Mouse (Mus musculus) lung, postnatal 0 days (tissue): ENCODE measurements around the gene Nfia.

Source experiments
- CTCF ChIP-seq: IDR thresholded peaks from 2 replicates; pipeline ENCODE4 v1.5.1; 2016; ENCODE audit warnings: antibody characterized with exemption, mild to moderate bottlenecking
- EP300 ChIP-seq: IDR thresholded peaks from 2 replicates; pipeline ENCODE4 v1.6.1; 2016; ENCODE audit warnings: antibody characterized with exemption, mild to moderate bottlenecking, control low read depth

DNA sequence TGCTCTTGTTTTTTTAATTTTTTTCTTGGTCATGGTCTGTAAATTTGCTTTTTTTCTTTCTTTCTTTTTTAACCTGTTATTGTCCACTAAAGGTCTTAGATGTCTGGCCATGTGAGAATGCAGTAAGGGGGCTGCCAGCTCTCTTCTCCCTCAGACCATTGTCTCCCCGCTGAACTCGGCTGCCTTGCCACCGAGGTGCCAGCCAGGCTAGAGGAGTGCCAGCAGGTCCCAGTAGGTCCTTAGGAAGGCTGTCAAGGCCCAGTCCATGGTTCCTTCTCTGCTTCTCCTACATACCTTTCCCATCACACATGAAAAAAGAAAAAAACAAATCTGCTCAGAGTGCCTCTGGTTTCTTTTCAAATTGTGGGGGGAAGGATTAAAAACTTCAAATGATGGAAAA lies 345.6 kb downstream of the Nfia start:
- TF ChIP-seq CTCF (no peak), EP300 (no peak)
